In genomic region chr5:124733961-124734360, GRCm38 (mm10) we compare ENCODE assay signal across 28 mouse cellular contexts. TPM values are rescaled to one million over a fixed set of nuclear protein-coding genes. Genes with fewer than 3 reads are reported as not detected.
DNase-seq lines count a peak whose midpoint lies in the region; TF ChIP-seq lines count a peak whose summit lies in the region.
"Had no signal": no experiment of that assay in that cellular context is flagged by ENCODE, and none has a peak within 500 bp of the region (broad histone marks: within the 10 kb centered on the region; RNA-seq: fewer than 3 reads in every experiment).

No protein-coding gene starts in this region.

- no peak overlapping the region for H3K9ac ChIP-seq in liver, adult 2 months (ENCODE audit: low read depth, low read length)
- no peak overlapping the region for H3K9ac ChIP-seq in ES-Bruce4 (ENCODE audit: low read depth, poor library complexity, severe bottlenecking)
- H3K9ac ChIP-seq: embryonic facial prominence, embryonic 13.5 days; forebrain, embryonic 12.5 days; forebrain, embryonic 15.5 days; heart, embryonic 13.5 days; hindbrain, embryonic 14.5 days had no signal

- H3K27ac ChIP-seq in liver, adult 2 months (replicated peaks; ENCODE audit: insufficient read depth, low read depth, low read length): no peak overlapping the region
- no peak overlapping the region for H3K27ac ChIP-seq in ES-Bruce4 (ENCODE audit: insufficient read depth, low read length)
- H3K27ac ChIP-seq: embryonic facial prominence, embryonic 10.5 days; embryonic facial prominence, embryonic 13.5 days; forebrain, embryonic 12.5 days; forebrain, embryonic 15.5 days; heart, adult 2 months; heart, embryonic 10.5 days; heart, embryonic 13.5 days; hindbrain, embryonic 14.5 days; hindbrain, postnatal 0 days had no signal

- TF ChIP-seq EP300 in ES-Bruce4 (IDR thresholded peaks at IDR 0.05; ENCODE audit: insufficient read depth, low read depth, low read length): no peak

- H3K4me1 ChIP-seq in liver, adult 2 months (ENCODE audit: control insufficient read depth, insufficient read depth, low read length): no peaks in the 10 kb centered on the region; the same call in 1 of the 2 replicates
- H3K4me1 ChIP-seq in E14TG2a.4 (replicated peaks; ENCODE audit: low read depth, low read length) (peaks cover 10% of the 10 kb centered on the region), ES-Bruce4 (ENCODE audit: control insufficient read depth, insufficient read depth, low read length) (no peaks in the 10 kb centered on the region)
- H3K4me1 ChIP-seq: forebrain, embryonic 12.5 days had no signal

- H3K27me3 ChIP-seq in liver, adult 2 months (ENCODE audit: control insufficient read depth, insufficient read depth, low read length): no peaks in the 10 kb centered on the region
- H3K27me3 ChIP-seq in E14TG2a.4 (ENCODE audit: insufficient read depth, low read length) (peaks cover 5% of the 10 kb centered on the region; the same call in 1 of the 2 replicates), ES-Bruce4 (ENCODE audit: control insufficient read depth, insufficient read depth, low read length, poor library complexity, severe bottlenecking) (no peaks in the 10 kb centered on the region)
- H3K27me3 ChIP-seq: forebrain, embryonic 12.5 days; forebrain, embryonic 15.5 days had no signal

- 89% methylated on average over 12 of the region's 12 CpGs for WGBS in liver, adult 2 months

- H3K9me3 ChIP-seq in E14TG2a.4 (ENCODE audit: low read length) (no peaks in the 10 kb centered on the region), ES-Bruce4 (replicated peaks; ENCODE audit: control insufficient read depth, insufficient read depth, low read length, poor library complexity, severe bottlenecking) (no peaks in the 10 kb centered on the region)
- H3K9me3 ChIP-seq: embryonic facial prominence, embryonic 10.5 days; embryonic facial prominence, embryonic 13.5 days; forebrain, embryonic 12.5 days; forebrain, embryonic 15.5 days; heart, embryonic 10.5 days; heart, embryonic 13.5 days had no signal

- H3K36me3 ChIP-seq in liver, adult 2 months (ENCODE audit: control insufficient read depth, insufficient read depth, low read length): no peaks in the 10 kb centered on the region
- H3K36me3 ChIP-seq in E14TG2a.4 (ENCODE audit: insufficient read depth, low read length) (no peaks in the 10 kb centered on the region), ES-Bruce4 (ENCODE audit: control insufficient read depth, insufficient read depth, low read length, poor library complexity, severe bottlenecking) (no peaks in the 10 kb centered on the region)
- H3K36me3 ChIP-seq: embryonic facial prominence, embryonic 10.5 days; embryonic facial prominence, embryonic 13.5 days; forebrain, embryonic 12.5 days; forebrain, embryonic 15.5 days; heart, embryonic 10.5 days; heart, embryonic 13.5 days had no signal

- TF ChIP-seq POLR2A in liver, adult 2 months (IDR thresholded peaks at IDR 0.05; ENCODE audit: extremely low read depth, insufficient read depth, low read length): no peak
- no peak for TF ChIP-seq POLR2A in ES-Bruce4 (IDR thresholded peaks at IDR 0.05; ENCODE audit: insufficient read depth, low read length)

- DNase-seq in liver, adult 2 months (ENCODE audit: extremely low read depth, low read depth, low spot score): no peak
- DNase-seq in liver (no peak), R1 (ENCODE audit: low read depth, low spot score) (peak; percentile 52)
- DNase-seq in urinary bladder, postnatal 4 days (ENCODE audit: low spot score in 2 of 2): no peak
- DNase-seq in gastrocnemius, postnatal 10 days: no peak
- DNase-seq: adrenal gland, adult 2 months; adrenal gland, postnatal 14 days; cerebellum, adult 11 months; cerebellum, adult 2 months; cerebellum, adult 9-11 months; cerebellum, postnatal 25 days; embryo, embryonic 11 days; gastrocnemius, postnatal 36 days; heart, adult 2 months; heart, postnatal 14 days; heart, postnatal 4 days had no signal

- no peak overlapping the region for H3K4me3 ChIP-seq in liver, adult 2 months (ENCODE audit: insufficient read depth, low read depth, low read length)
- H3K4me3 ChIP-seq in E14TG2a.4 (replicated peaks; ENCODE audit: low read length): no peak overlapping the region
- H3K4me3 ChIP-seq in ES-Bruce4 (ENCODE audit: low read depth, low read length): no peak overlapping the region
- H3K4me3 ChIP-seq: embryonic facial prominence, embryonic 10.5 days; embryonic facial prominence, embryonic 13.5 days; erythroblast, embryonic 14.5 days; forebrain, embryonic 12.5 days; forebrain, embryonic 15.5 days; heart, adult 2 months; heart, embryonic 10.5 days; heart, embryonic 13.5 days had no signal

- peak; percentile 14; the same call in 1 of the 2 replicates for TF ChIP-seq CTCF in liver, adult 2 months (IDR thresholded peaks at IDR 0.05; ENCODE audit: low read depth, low read length)
- TF ChIP-seq CTCF in E14TG2a.4 (conservative IDR thresholded peaks at IDR 0.05; ENCODE audit: low read length): peak; percentile 42
- TF ChIP-seq CTCF in ES-Bruce4 (IDR thresholded peaks at IDR 0.05; ENCODE audit: low read depth, low read length): peak; percentile 50

- H3K79me2 ChIP-seq in liver, adult 2 months (ENCODE audit: control insufficient read depth, insufficient read depth, low read length): no peaks in the 10 kb centered on the region

RNA-seq across cellular contexts. Expression of gene Dnah10, which starts 9.1 kb away (rescaled TPM):
- total RNA-seq in liver, adult 2 months (2014; rRNA removed): not detected in 2 replicates
- polyA plus RNA-seq in liver, adult 2 months (2012; rRNA removed): 0.02 TPM in 1 of 2 replicates, not detected in the other
- 0.73 and 2.3 TPM in 2 replicates for polyA plus RNA-seq in ES-Bruce4 (2011; ENCODE audit: insufficient read depth, insufficient read length, low read depth, missing spikeins)
- total RNA-seq in gastrocnemius, postnatal 10 days (2021): under 1 TPM; 0.07 to 0.19 TPM
- total RNA-seq: granulocyte monocyte progenitor cell, adult 5-6 weeks had no signal
